Mouse (Mus musculus) forebrain, embryonic 12.5 days (tissue): ENCODE measurements at regions not wholly inside any gene's neighbourhood (a gene's known extent, or its start where the extent isn't known, plus 50 kb on each side); places are given as distances from the start of the nearest gene placed in this dataset.
A peak's percentile ranks its signal among the peaks of the same experiment; 100 is the strongest.
"Not testable (repeated sequence)": the region's sequence is repeated elsewhere in the genome, so short reads cannot be mapped to it uniquely, and the experiment has no call there.

Experiments
- ATAC-seq: fragments of 200-750 bp; cut with Nextera tagmentation; 2 replicates; pipeline ENCODE4 v1.8.0; 2017; ENCODE audit warnings: moderate TSS enrichment; ENCODE audit not compliant: low FRiP score
- H3K27ac ChIP-seq: fragments of 300-500 bp; sonication (generic); 2 replicates; pipeline ENCODE4 v1.5.1; 2016; ENCODE audit warnings: mild to moderate bottlenecking
- H3K27me3 ChIP-seq: fragments of 300-500 bp; sonication (generic); 2 replicates; pipeline ENCODE4 v1.6.1; 2016; ENCODE audit warnings: mild to moderate bottlenecking
- H3K36me3 ChIP-seq: fragments of 300-500 bp; sonication (generic); replicated peaks from 2 replicates; pipeline ENCODE4 v1.6.1; 2016; ENCODE audit warnings: mild to moderate bottlenecking
- H3K4me1 ChIP-seq: fragments of 300-500 bp; sonication (generic); 2 replicates; pipeline ENCODE4 v1.6.1; 2016
- H3K4me2 ChIP-seq: fragments of 300-500 bp; sonication (generic); 2 replicates; pipeline ENCODE4 v1.6.1; 2016; ENCODE audit warnings: mild to moderate bottlenecking, moderate library complexity
- H3K4me3 ChIP-seq: fragments of 300-500 bp; sonication (generic); replicated peaks from 2 replicates; pipeline ENCODE4 v1.5.1; 2016; ENCODE audit warnings: mild to moderate bottlenecking
- H3K9ac ChIP-seq: fragments of 300-500 bp; sonication (generic); 2 replicates; pipeline ENCODE4 v1.6.1; 2016; ENCODE audit warnings: mild to moderate bottlenecking
- H3K9me3 ChIP-seq: fragments of 300-500 bp; sonication (generic); 2 replicates; pipeline ENCODE4 v1.6.1; 2016
- WGBS: fragments of 180-500 bp; shearing (Covaris S2); methylation state at CpG from one replicate; pipeline ENCODE4 v1.1.7; 2016; 5-methylcytosine and 5-hydroxymethylcytosine counted together

DNA sequence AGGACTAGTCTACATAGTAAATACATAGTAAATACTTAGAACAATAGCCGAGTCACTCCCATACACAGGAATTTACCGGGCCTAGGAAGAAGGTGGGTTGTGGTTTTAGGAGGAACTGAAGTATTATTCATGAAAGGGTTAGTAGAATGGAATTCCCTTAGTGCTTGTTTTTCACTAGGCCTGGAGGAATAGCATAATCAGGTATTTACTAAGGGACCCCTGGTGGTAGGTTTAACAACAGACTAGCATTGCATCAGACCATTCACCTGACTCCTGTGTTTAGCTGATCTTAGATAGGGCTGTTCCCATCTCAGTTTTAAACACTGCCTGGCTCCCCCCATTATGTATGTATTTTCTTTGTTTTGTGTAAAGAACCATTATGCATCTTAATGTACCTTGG, 339.0 kb downstream of the Dync2h1 start:
- WGBS = 80% methylated on average over 2 of the region's 2 CpGs
- not testable (repeated sequence) for H3K27me3 ChIP-seq, H3K4me3 ChIP-seq, H3K4me2 ChIP-seq, ATAC-seq, H3K27ac ChIP-seq, H3K4me1 ChIP-seq, H3K36me3 ChIP-seq, H3K9ac ChIP-seq, H3K9me3 ChIP-seq

- ATAC-seq, H3K4me1 ChIP-seq, H3K9me3 ChIP-seq, H3K36me3 ChIP-seq, H3K4me2 ChIP-seq, H3K27me3 ChIP-seq, H3K27ac ChIP-seq, H3K4me3 ChIP-seq, H3K9ac ChIP-seq: not testable (repeated sequence)
- WGBS = 86% methylated on average over 5 of the region's 5 CpGs
These were observed 349.3 kb downstream of the Dync2h1 start for GRCm38 (mm10) chr9:6834936-6835335.

- Histone ChIP-seq H3K27me3 (no peaks in the 10 kb centered on the region), H3K27ac (no peak overlapping the region), H3K4me2 (no peak overlapping the region), H3K4me1 (no peaks in the 10 kb centered on the region), H3K36me3 (no peaks in the 10 kb centered on the region), H3K9me3 (no peaks in the 10 kb centered on the region), H3K4me3 (no peak overlapping the region), H3K9ac (no peak overlapping the region)
- no peak for ATAC-seq
- 74% methylated on average over 5 of the region's 5 CpGs for WGBS
These were observed 349.8 kb downstream of the Dync2h1 start for GRCm38 (mm10) chr9:6834470-6834869.

DNA sequence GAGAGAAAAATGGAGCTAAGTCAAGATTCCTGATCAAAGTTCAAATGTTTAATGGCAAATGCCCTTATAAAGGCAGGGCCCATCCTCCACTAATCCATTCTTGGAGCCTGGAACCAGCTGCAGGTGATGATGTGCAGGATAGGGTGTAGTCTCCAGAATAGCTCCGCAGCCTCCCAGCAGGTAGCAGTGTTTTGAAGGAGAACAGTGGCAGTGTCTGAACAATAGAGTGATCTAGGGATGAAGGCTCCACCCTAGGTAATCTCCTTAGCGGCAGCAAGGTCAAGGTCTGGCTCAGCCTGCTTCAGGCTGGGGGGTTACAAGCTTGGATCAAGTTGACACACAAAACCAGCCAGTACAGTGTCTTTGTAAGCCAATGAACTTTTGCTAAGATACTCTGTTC, 351.4 kb downstream of the Dync2h1 start:
- WGBS = 48% methylated on average over 2 of the region's 2 CpGs
- ATAC-seq = no peak

GRCm38 (mm10) chr9:6831642-6832041, 352.6 kb downstream of the Dync2h1 start:
- H3K4me3 ChIP-seq, ATAC-seq, H3K4me1 ChIP-seq, H3K27me3 ChIP-seq, H3K36me3 ChIP-seq, H3K4me2 ChIP-seq, H3K27ac ChIP-seq, H3K9ac ChIP-seq, H3K9me3 ChIP-seq: not testable (repeated sequence)
- 55% methylated on average over 6 of the region's 6 CpGs for WGBS

More for the DNA sequence above, 351.4 kb downstream of the Dync2h1 start:
- no peak overlapping the region for H3K27ac ChIP-seq
- no peak overlapping the region for H3K4me3 ChIP-seq
- no peaks in the 10 kb centered on the region for H3K9me3 ChIP-seq
- no peaks in the 10 kb centered on the region for H3K4me1 ChIP-seq
- no peaks in the 10 kb centered on the region for H3K27me3 ChIP-seq
- H3K36me3 ChIP-seq = no peaks in the 10 kb centered on the region
- no peak overlapping the region for H3K9ac ChIP-seq
- no peak overlapping the region for H3K4me2 ChIP-seq

GRCm38 (mm10) chr9:6826581-6826980, 357.7 kb downstream of the Dync2h1 start:
- H3K4me1 ChIP-seq = no peaks in the 10 kb centered on the region
- no peaks in the 10 kb centered on the region for H3K36me3 ChIP-seq
- no peak overlapping the region for H3K27ac ChIP-seq
- H3K4me3 ChIP-seq = no peak overlapping the region
- H3K27me3 ChIP-seq = no peaks in the 10 kb centered on the region
- no peaks in the 10 kb centered on the region for H3K9me3 ChIP-seq
- H3K4me2 ChIP-seq = no peak overlapping the region
- no peak overlapping the region for H3K9ac ChIP-seq
- 93% methylated on average over 3 of the region's 3 CpGs for WGBS
- no peak for ATAC-seq

- Histone ChIP-seq H3K4me1 (no peaks in the 10 kb centered on the region), H3K4me3 (no peak overlapping the region)
These were observed 358.6 kb downstream of the Dync2h1 start for GRCm38 (mm10) chr9:6825609-6826008.

GRCm38 (mm10) chr9:6823946-6824345, 360.3 kb downstream of the Dync2h1 start:
- not testable (repeated sequence) for H3K4me3 ChIP-seq, H3K27me3 ChIP-seq, H3K27ac ChIP-seq, H3K4me2 ChIP-seq, ATAC-seq, H3K36me3 ChIP-seq, H3K9me3 ChIP-seq, H3K9ac ChIP-seq, H3K4me1 ChIP-seq
- WGBS = 52% methylated on average over 1 of the region's 1 CpGs

More at GRCm38 (mm10) chr9:6825609-6826008, 358.6 kb downstream of the Dync2h1 start:
- Histone ChIP-seq H3K4me2 (no peak overlapping the region), H3K9me3 (no peaks in the 10 kb centered on the region), H3K36me3 (no peaks in the 10 kb centered on the region), H3K27ac (no peak overlapping the region), H3K27me3 (no peaks in the 10 kb centered on the region), H3K9ac (no peak overlapping the region)
- no peak for ATAC-seq

GRCm38 (mm10) chr9:6823536-6823935, 360.7 kb downstream of the Dync2h1 start:
- no peaks in the 10 kb centered on the region for H3K9me3 ChIP-seq
- WGBS = 86% methylated on average over 1 of the region's 1 CpGs
- H3K36me3 ChIP-seq = no peaks in the 10 kb centered on the region
- ATAC-seq = no peak
- H3K27ac ChIP-seq = no peak overlapping the region
- H3K4me2 ChIP-seq = no peak overlapping the region
- H3K9ac ChIP-seq = no peak overlapping the region
- no peaks in the 10 kb centered on the region for H3K27me3 ChIP-seq
- H3K4me1 ChIP-seq = no peaks in the 10 kb centered on the region
- no peak overlapping the region for H3K4me3 ChIP-seq

DNA sequence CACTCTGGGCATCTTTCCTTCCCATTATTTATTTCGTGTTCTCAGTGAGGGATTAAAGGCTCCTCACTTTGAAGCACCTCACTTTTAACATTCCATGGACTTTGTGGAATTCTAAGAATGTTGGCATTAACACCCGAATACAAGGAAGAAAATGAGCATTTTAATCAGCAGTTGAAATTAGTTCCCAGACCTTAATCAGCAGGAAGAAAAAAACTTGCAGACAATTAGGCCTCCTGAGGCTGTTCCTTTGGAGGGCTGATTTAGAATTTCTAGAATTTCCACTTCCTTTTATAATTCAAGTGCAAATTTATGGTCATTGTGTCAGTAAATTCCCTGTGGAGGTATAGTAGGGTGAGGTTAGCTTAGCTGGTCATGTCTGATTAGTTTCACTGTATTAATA, 407.6 kb downstream of the Dync2h1 start:
- no peak for ATAC-seq
- Histone ChIP-seq H3K27me3 (no peaks in the 10 kb centered on the region), H3K4me1 (no peaks in the 10 kb centered on the region), H3K27ac (no peak overlapping the region), H3K4me3 (no peak overlapping the region), H3K9me3 (no peaks in the 10 kb centered on the region), H3K9ac (no peak overlapping the region), H3K4me2 (no peak overlapping the region), H3K36me3 (no peaks in the 10 kb centered on the region)
- 16% methylated on average over 2 of the region's 2 CpGs for WGBS

GRCm38 (mm10) chr9:6741478-6741877, 442.8 kb downstream of the Dync2h1 start:
- Histone ChIP-seq H3K27me3 (no peaks in the 10 kb centered on the region), H3K4me2 (no peak overlapping the region), H3K4me1 (no peaks in the 10 kb centered on the region), H3K9me3 (no peaks in the 10 kb centered on the region), H3K36me3 (no peaks in the 10 kb centered on the region), H3K9ac (no peak overlapping the region), H3K4me3 (no peak overlapping the region), H3K27ac (no peak overlapping the region)
- no peak for ATAC-seq
- 86% methylated on average over 1 of the region's 1 CpGs for whole genome bisulfite sequencing

DNA sequence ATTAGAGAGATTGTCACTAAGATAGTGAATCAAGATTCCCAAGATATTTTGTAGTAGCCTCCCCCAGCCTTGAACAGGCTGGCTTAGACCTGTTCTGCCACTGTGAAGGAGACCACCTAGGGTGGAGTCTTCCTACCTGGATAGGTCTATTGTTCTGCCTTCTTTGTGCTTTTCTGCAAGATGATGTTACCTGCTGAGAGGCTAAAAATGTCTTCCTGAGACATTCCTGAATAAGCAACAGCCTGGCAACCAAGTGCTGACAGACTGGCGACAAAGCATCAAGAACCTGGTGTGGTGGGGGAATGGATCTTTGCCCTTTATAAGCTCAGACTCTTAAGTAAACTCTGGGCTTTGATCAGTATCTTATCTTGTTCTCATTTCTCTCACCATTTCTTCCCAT, 447.8 kb downstream of the Dync2h1 start:
- Histone ChIP-seq H3K36me3 (no peaks in the 10 kb centered on the region), H3K4me3 (no peak overlapping the region), H3K4me2 (no peak overlapping the region), H3K27ac (no peak overlapping the region), H3K9ac (no peak overlapping the region), H3K9me3 (no peaks in the 10 kb centered on the region), H3K27me3 (no peaks in the 10 kb centered on the region), H3K4me1 (no peaks in the 10 kb centered on the region)
- no peak for ATAC-seq
- WGBS = 56% methylated on average over 1 of the region's 1 CpGs

DNA sequence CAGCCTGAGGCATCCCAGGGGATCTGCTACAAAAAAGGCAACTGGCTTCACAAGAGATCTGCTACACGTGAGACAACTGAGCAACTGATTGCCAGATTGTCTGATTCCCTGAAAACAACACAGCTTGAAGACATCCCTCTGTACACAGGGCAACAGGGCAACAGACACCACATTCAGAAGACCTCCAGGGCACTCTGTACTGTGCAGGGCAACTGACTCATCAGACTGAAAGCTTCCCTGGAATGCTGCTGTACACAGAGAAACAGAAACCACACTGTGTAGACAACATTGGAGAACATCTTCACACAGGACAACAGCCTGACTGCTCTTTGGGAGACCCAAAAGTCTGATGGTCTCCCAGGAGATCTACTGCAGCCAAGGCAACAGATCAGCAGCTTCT, 456.8 kb upstream of the Ddi1 start:
- Histone ChIP-seq H3K4me1 (no peaks in the 10 kb centered on the region), H3K27me3 (no peaks in the 10 kb centered on the region), H3K36me3 (no peaks in the 10 kb centered on the region), H3K9ac (no peak overlapping the region), H3K4me2 (no peak overlapping the region), H3K27ac (no peak overlapping the region), H3K9me3 (no peaks in the 10 kb centered on the region), H3K4me3 (no peak overlapping the region)
- no peak for ATAC-seq
- WGBS = 59% methylated on average over 1 of the region's 1 CpGs

DNA sequence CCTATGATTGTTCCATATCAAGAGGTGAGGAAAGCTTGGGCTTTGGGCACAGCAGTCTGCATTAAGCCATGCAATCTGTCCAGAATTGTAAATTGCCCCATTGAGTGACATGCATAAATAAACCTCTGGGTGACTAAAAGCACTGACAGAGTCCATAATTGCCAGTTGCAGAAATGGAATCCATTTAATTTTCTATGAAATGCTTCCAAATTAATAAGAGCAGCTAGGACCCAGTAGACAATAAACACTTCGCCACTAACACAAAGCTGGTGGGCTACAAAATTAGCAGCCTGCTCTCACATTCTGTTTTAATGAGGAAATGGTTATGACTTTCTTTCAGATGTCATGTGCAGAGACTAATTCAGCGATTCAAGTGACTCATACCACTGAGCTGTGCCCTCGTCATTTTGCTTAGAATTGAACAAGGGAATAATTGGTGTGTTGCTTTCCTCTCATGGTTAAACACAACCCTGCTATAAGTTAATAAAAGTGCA, 407.6 kb upstream of the Ddi1 start:
- no peak overlapping the region for H3K9ac ChIP-seq
- no peaks in the 10 kb centered on the region for H3K9me3 ChIP-seq
- ATAC-seq = peak; percentile 77
- H3K27me3 ChIP-seq = no peaks in the 10 kb centered on the region
- H3K4me2 ChIP-seq = no peak overlapping the region
- no peak overlapping the region for H3K4me3 ChIP-seq
- no peaks in the 10 kb centered on the region for H3K36me3 ChIP-seq
- 42% methylated on average over 3 of the region's 3 CpGs for WGBS
- 0 out of 2 replicates have a peak overlapping the region, but pooled peaks have one; percentile 25 for H3K27ac ChIP-seq
- no peaks in the 10 kb centered on the region for H3K4me1 ChIP-seq
